Mouse (Mus musculus): ENCODE measurements at regions not wholly inside any gene's neighbourhood (a gene's known extent, or its start where the extent isn't known, plus 50 kb on each side); places are given as distances from the start of the nearest gene placed in this dataset.

GRCm38 (mm10) chr2:136617138-136617537 is 96.1 kb upstream of the Snap25 start:
- ATAC-seq (ENCODE audit: insufficient number of reproducible peaks, insufficient read depth, low FRiP score, low TSS enrichment, low read depth), result no peak
- Histone ChIP-seq H3K27me3 (no peaks in the 10 kb centered on the region), H3K4me1 (no peaks in the 10 kb centered on the region), H3K9ac (no peak overlapping the region), H3K36me3 (no peaks in the 10 kb centered on the region), H3K4me2 (no peak overlapping the region), H3K27ac (no peak overlapping the region), H3K9me3 (no peaks in the 10 kb centered on the region), H3K4me3 (no peak overlapping the region)
- WGBS, result 83% methylated on average over 2 of the region's 2 CpGs

GRCm38 (mm10) chr2:136618114-136618513 is 95.1 kb upstream of the Snap25 start:
- Histone ChIP-seq H3K4me1 (no peaks in the 10 kb centered on the region), H3K27me3 (no peaks in the 10 kb centered on the region), H3K4me2 (no peak overlapping the region), H3K36me3 (no peaks in the 10 kb centered on the region), H3K27ac (no peak overlapping the region), H3K4me3 (no peak overlapping the region), H3K9ac (no peak overlapping the region), H3K9me3 (no peaks in the 10 kb centered on the region)
- WGBS, result 31% methylated on average over 2 of the region's 2 CpGs
- ATAC-seq (ENCODE audit: insufficient number of reproducible peaks, insufficient read depth, low FRiP score, low TSS enrichment, low read depth), result peak; percentile 52; the same call in 1 of the 2 replicates

GRCm38 (mm10) chr2:136620309-136620708 is 92.9 kb upstream of the Snap25 start:
- H3K4me2 ChIP-seq, result no peak overlapping the region
- H3K27me3 ChIP-seq, result no peaks in the 10 kb centered on the region
- no peak overlapping the region for H3K9ac ChIP-seq
- ATAC-seq (ENCODE audit: insufficient number of reproducible peaks, insufficient read depth, low FRiP score, low TSS enrichment, low read depth), result no peak
- H3K9me3 ChIP-seq, result no peaks in the 10 kb centered on the region
- no peaks in the 10 kb centered on the region for H3K36me3 ChIP-seq
- 81% methylated on average over 4 of the region's 4 CpGs for WGBS
- H3K27ac ChIP-seq, result no peak overlapping the region
- 0 out of 2 replicates have a peak, but pooled peaks cover 3% of the 10 kb centered on the region for H3K4me1 ChIP-seq
- H3K4me3 ChIP-seq, result no peak overlapping the region

GRCm38 (mm10) chr2:136620969-136621368 is 92.3 kb upstream of the Snap25 start:
- Histone ChIP-seq H3K9me3 (no peaks in the 10 kb centered on the region), H3K36me3 (no peaks in the 10 kb centered on the region), H3K27ac (no peak overlapping the region), H3K4me1 (0 out of 2 replicates have a peak, but pooled peaks cover 3% of the 10 kb centered on the region), H3K4me3 (no peak overlapping the region), H3K27me3 (no peaks in the 10 kb centered on the region), H3K4me2 (no peak overlapping the region), H3K9ac (no peak overlapping the region)
- 85% methylated on average over 4 of the region's 4 CpGs for WGBS
- ATAC-seq (ENCODE audit: insufficient number of reproducible peaks, insufficient read depth, low FRiP score, low TSS enrichment, low read depth), result no peak

- Histone ChIP-seq H3K9ac (no peak overlapping the region), H3K4me2 (no peak overlapping the region), H3K9me3 (no peaks in the 10 kb centered on the region), H3K4me3 (no peak overlapping the region), H3K27me3 (no peaks in the 10 kb centered on the region), H3K4me1 (0 out of 2 replicates have a peak, but pooled peaks cover 3% of the 10 kb centered on the region), H3K27ac (0 out of 2 replicates have a peak overlapping the region, but pooled peaks have one; percentile 5), H3K36me3 (no peaks in the 10 kb centered on the region)
- no peak for ATAC-seq (ENCODE audit: insufficient number of reproducible peaks, insufficient read depth, low FRiP score, low TSS enrichment, low read depth)
- WGBS, result 49% methylated on average over 5 of the region's 5 CpGs
Observed at GRCm38 (mm10) chr2:136623808-136624489, 89.3 kb upstream of the Snap25 start.

- Histone ChIP-seq H3K9me3 (no peaks in the 10 kb centered on the region), H3K27me3 (no peaks in the 10 kb centered on the region), H3K4me1 (0 out of 2 replicates have a peak, but pooled peaks cover 3% of the 10 kb centered on the region), H3K4me2 (no peak overlapping the region), H3K27ac (0 out of 2 replicates have a peak overlapping the region, but pooled peaks have one; percentile 5), H3K9ac (no peak overlapping the region), H3K4me3 (no peak overlapping the region), H3K36me3 (no peaks in the 10 kb centered on the region)
- ATAC-seq (ENCODE audit: insufficient number of reproducible peaks, insufficient read depth, low FRiP score, low TSS enrichment, low read depth), result no peak
Observed at GRCm38 (mm10) chr2:136624490-136624850, 88.8 kb upstream of the Snap25 start.

GRCm38 (mm10) chr2:136646917-136647316 is 66.3 kb upstream of the Snap25 start:
- no peaks in the 10 kb centered on the region for H3K27me3 ChIP-seq
- H3K27ac ChIP-seq, result no peak overlapping the region
- H3K36me3 ChIP-seq, result no peaks in the 10 kb centered on the region
- H3K4me2 ChIP-seq, result no peak overlapping the region
- H3K9ac ChIP-seq, result no peak overlapping the region
- 80% methylated on average over 3 of the region's 3 CpGs for WGBS
- no peak for ATAC-seq (ENCODE audit: insufficient number of reproducible peaks, insufficient read depth, low FRiP score, low TSS enrichment, low read depth)
- no peaks in the 10 kb centered on the region for H3K9me3 ChIP-seq
- peaks cover 4% of the 10 kb centered on the region; the same call in 1 of the 2 replicates for H3K4me1 ChIP-seq
- H3K4me3 ChIP-seq, result no peak overlapping the region

GRCm38 (mm10) chr2:136648606-136649005 is 64.6 kb upstream of the Snap25 start:
- Histone ChIP-seq H3K4me1 (peaks cover 4% of the 10 kb centered on the region; the same call in 1 of the 2 replicates), H3K4me2 (no peak overlapping the region), H3K4me3 (no peak overlapping the region), H3K9ac (no peak overlapping the region), H3K27me3 (no peaks in the 10 kb centered on the region), H3K36me3 (no peaks in the 10 kb centered on the region), H3K27ac (no peak overlapping the region), H3K9me3 (no peaks in the 10 kb centered on the region)
- 64% methylated on average over 5 of the region's 5 CpGs for WGBS
- ATAC-seq (ENCODE audit: insufficient number of reproducible peaks, insufficient read depth, low FRiP score, low TSS enrichment, low read depth), result 0 out of 2 replicates have a peak, but pooled peaks have one; percentile 32

GRCm38 (mm10) chr2:136650721-136651120 is 62.5 kb upstream of the Snap25 start:
- WGBS, result 90% methylated on average over 1 of the region's 1 CpGs
- H3K4me3 ChIP-seq, result no peak overlapping the region
- ATAC-seq (ENCODE audit: insufficient number of reproducible peaks, insufficient read depth, low FRiP score, low TSS enrichment, low read depth), result no peak
- H3K4me2 ChIP-seq, result no peak overlapping the region
- H3K4me1 ChIP-seq, result peaks cover 4% of the 10 kb centered on the region; the same call in 1 of the 2 replicates
- H3K27ac ChIP-seq, result no peak overlapping the region
- no peak overlapping the region for H3K9ac ChIP-seq
- H3K36me3 ChIP-seq, result no peaks in the 10 kb centered on the region
- H3K27me3 ChIP-seq, result no peaks in the 10 kb centered on the region
- H3K9me3 ChIP-seq, result no peaks in the 10 kb centered on the region

- H3K36me3 ChIP-seq, result no peaks in the 10 kb centered on the region
- H3K4me1 ChIP-seq, result peaks cover 4% of the 10 kb centered on the region; the same call in 1 of the 2 replicates
- H3K27ac ChIP-seq, result no peak overlapping the region
- WGBS, result 76% methylated on average over 5 of the region's 5 CpGs
- no peak overlapping the region for H3K9ac ChIP-seq
- no peaks in the 10 kb centered on the region for H3K9me3 ChIP-seq
- no peak overlapping the region for H3K4me3 ChIP-seq
- ATAC-seq (ENCODE audit: insufficient number of reproducible peaks, insufficient read depth, low FRiP score, low TSS enrichment, low read depth), result no peak
- H3K27me3 ChIP-seq, result no peaks in the 10 kb centered on the region
- H3K4me2 ChIP-seq, result no peak overlapping the region
Observed at GRCm38 (mm10) chr2:136652206-136653003, 60.8 kb upstream of the Snap25 start.
